Mouse (Mus musculus) neural tube, embryonic 14.5 days (tissue): Measurements from ENCODE around the gene Olfr1013. TPM values are rescaled to one million over a fixed set of nuclear protein-coding genes. Genes with fewer than 3 reads are reported as not detected.

Source experiments
- ATAC-seq: fragments of 200-750 bp; cut with Nextera tagmentation; 2 replicates; pipeline ENCODE4 v1.8.0; 2017; ENCODE audit warnings: low read depth, mild to moderate bottlenecking, moderate TSS enrichment, moderate library complexity
- H3K27ac ChIP-seq: fragments of 300-500 bp; sonication (generic); 2 replicates; pipeline ENCODE4 v1.5.1; 2014; ENCODE audit warnings: low read depth, mild to moderate bottlenecking, control low read depth, low read length, moderate library complexity, mixed read lengths
- H3K27me3 ChIP-seq: fragments of 300-500 bp; sonication (generic); 2 replicates; pipeline ENCODE4 v1.6.1; 2014; ENCODE audit warnings: low read length; ENCODE audit not compliant: control insufficient read depth, insufficient read depth
- H3K36me3 ChIP-seq: fragments of 300-500 bp; sonication (generic); 2 replicates; pipeline ENCODE4 v1.6.1; 2014; ENCODE audit warnings: low read length, mixed read lengths; ENCODE audit not compliant: control insufficient read depth, insufficient read depth
- H3K4me1 ChIP-seq: fragments of 300-500 bp; sonication (generic); 2 replicates; pipeline ENCODE4 v1.6.1; 2014; ENCODE audit warnings: low read length; ENCODE audit not compliant: control insufficient read depth, insufficient read depth
- H3K4me2 ChIP-seq: fragments of 300-500 bp; sonication (generic); 2 replicates; pipeline ENCODE4 v1.6.1; 2014; ENCODE audit warnings: mild to moderate bottlenecking, low read depth, low read length, control low read depth
- H3K4me3 ChIP-seq: fragments of 300-500 bp; sonication (generic); 2 replicates; pipeline ENCODE4 v1.5.1; 2014; ENCODE audit warnings: low read depth, low read length, control low read depth, mixed read lengths
- H3K9ac ChIP-seq: fragments of 300-500 bp; sonication (generic); replicated peaks from 2 replicates; pipeline ENCODE4 v1.6.1; 2014; ENCODE audit warnings: low read depth, mild to moderate bottlenecking, control low read depth, low read length, mixed read lengths
- H3K9me3 ChIP-seq: fragments of 300-500 bp; sonication (generic); 2 replicates; pipeline ENCODE4 v1.6.1; 2016; ENCODE audit warnings: low read length; ENCODE audit not compliant: control insufficient read depth
- polyA plus RNA-seq: library from polyadenylated mRNA; unstranded; fragments of >200 nt; fragmentation: Nextera tagmentation; extraction: Ambion mirVana; gene quantifications from 2 replicates; pipeline ENCODE4 v1.2.1, GENCODE M21; 2014

The Olfr1013 gene
- polyA plus RNA-seq, 1 experiment from 2014 or later: not detected

DNA sequence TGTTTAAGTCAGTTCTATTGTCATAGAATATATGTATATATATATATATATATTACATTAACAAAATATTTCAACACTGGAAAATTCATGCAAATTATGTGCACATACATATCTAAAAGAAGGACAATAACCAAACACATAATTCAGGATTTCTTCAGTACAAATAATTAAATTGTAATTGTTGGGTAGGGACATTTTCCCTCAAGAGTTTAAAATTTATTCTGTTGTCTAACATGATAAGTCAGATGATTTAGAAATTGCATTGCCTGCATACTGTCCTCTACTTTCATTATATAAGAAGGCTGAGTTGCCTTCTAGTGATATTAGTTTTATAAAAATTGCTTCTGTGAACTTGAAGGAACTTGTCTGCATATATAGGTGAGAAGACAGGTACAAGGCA is 51.3 kb downstream of the Olfr1013 start, which contains the start of gene Olfr1018:
TSS of gene Olfr1018 (plus strand) at position 301 of the 400 bp plus-strand sequence.
- Histone ChIP-seq H3K9me3 (no peaks in the 10 kb centered on the region), H3K4me3 (no peak within 1 kb of the TSS), H3K27ac (no peak within 1 kb of the TSS), H3K4me1 (no peaks in the 10 kb centered on the region), H3K36me3 (no peaks in the 10 kb centered on the region), H3K4me2 (no peak within 1 kb of the TSS), H3K27me3 (no peaks in the 10 kb centered on the region), H3K9ac (no peak within 1 kb of the TSS)
- no peak for ATAC-seq

Other genes starting within 250 kb of the Olfr1013 start
- 0.12 and 0.35 TPM in 2 replicates for gene 4833423E24Rik, start 248.1 kb upstream of the Olfr1013 start, polyA plus RNA-seq
- gene Olfr996, start 187.9 kb upstream of the Olfr1013 start, polyA plus RNA-seq: not detected in 2 replicates
- not detected in 2 replicates for gene Olfr998, start 178.2 kb upstream of the Olfr1013 start, polyA plus RNA-seq
- not detected in 2 replicates for gene Olfr1000, start 155.2 kb upstream of the Olfr1013 start, polyA plus RNA-seq
- not detected in 2 replicates for gene Olfr1002, start 116.4 kb upstream of the Olfr1013 start, polyA plus RNA-seq
- gene Olfr154, start 102.6 kb upstream of the Olfr1013 start, polyA plus RNA-seq: not detected in 2 replicates
- gene Olfr1006, start 88.3 kb upstream of the Olfr1013 start, polyA plus RNA-seq: not detected in 2 replicates
- gene Olfr1008, start 77.7 kb upstream of the Olfr1013 start, polyA plus RNA-seq: not detected in 2 replicates
- not detected in 2 replicates for gene Olfr1009, start 51.7 kb upstream of the Olfr1013 start, polyA plus RNA-seq
- not detected in 2 replicates for gene Olfr1012, start 4.3 kb upstream of the Olfr1013 start, polyA plus RNA-seq
- not detected in 2 replicates for gene Olfr1014, start 5.6 kb downstream of the Olfr1013 start, polyA plus RNA-seq
- not detected in 2 replicates for gene Olfr1015, start 14.9 kb downstream of the Olfr1013 start, polyA plus RNA-seq
- gene Olfr1016, start 35.4 kb downstream of the Olfr1013 start, polyA plus RNA-seq: not detected in 2 replicates
- gene Olfr1018, start 51.4 kb downstream of the Olfr1013 start, polyA plus RNA-seq: not detected in 2 replicates
- not detected in 2 replicates for gene Olfr1019, start 78.4 kb downstream of the Olfr1013 start, polyA plus RNA-seq
- gene Olfr1020, start 79.9 kb downstream of the Olfr1013 start, polyA plus RNA-seq: not detected in 2 replicates
- not detected in 2 replicates for gene Olfr1022, start 101.5 kb downstream of the Olfr1013 start, polyA plus RNA-seq
- gene Olfr1023, start 118.5 kb downstream of the Olfr1013 start, polyA plus RNA-seq: not detected in 2 replicates
- gene Olfr1024, start 138.0 kb downstream of the Olfr1013 start, polyA plus RNA-seq: not detected in 2 replicates
- not detected in 2 replicates for gene Olfr1025-ps1, start 148.1 kb downstream of the Olfr1013 start, polyA plus RNA-seq
- not detected in 2 replicates for gene Olfr1026, start 154.5 kb downstream of the Olfr1013 start, polyA plus RNA-seq
- not detected in 2 replicates for gene Olfr1028, start 183.3 kb downstream of the Olfr1013 start, polyA plus RNA-seq
- not detected in 2 replicates for gene Olfr1029, start 206.8 kb downstream of the Olfr1013 start, polyA plus RNA-seq
- not detected in 2 replicates for gene Olfr1030, start 212.2 kb downstream of the Olfr1013 start, polyA plus RNA-seq
- gene Olfr1031, start 223.2 kb downstream of the Olfr1013 start, polyA plus RNA-seq: not detected in 2 replicates
- not detected in 2 replicates for gene Olfr1032, start 238.4 kb downstream of the Olfr1013 start, polyA plus RNA-seq